In genomic region chr6:52159979-52160378, GRCm38 (mm10) we compare ENCODE assay signal across 8 mouse cellular contexts. TPM values are rescaled to one million over a fixed set of nuclear protein-coding genes. Genes with fewer than 3 reads are reported as not detected.
DNase-seq lines count a peak whose midpoint lies in the region; ATAC-seq and TF ChIP-seq lines count a peak whose summit lies in the region.

No protein-coding gene starts in this region.

- H3K36me3 ChIP-seq in lung, embryonic 14.5 days (ENCODE audit: insufficient read depth) = no peaks in the 10 kb centered on the region; the same call in 1 of the 2 replicates
- no peaks in the 10 kb centered on the region for H3K36me3 ChIP-seq in hindbrain, embryonic 11.5 days (ENCODE audit: control insufficient read depth, insufficient read depth, low read length)
- H3K36me3 ChIP-seq in limb, embryonic 14.5 days (ENCODE audit: control insufficient read depth, insufficient read depth, low read length) = no peaks in the 10 kb centered on the region
- no peaks in the 10 kb centered on the region for H3K36me3 ChIP-seq in stomach, embryonic 15.5 days
- H3K36me3 ChIP-seq in forebrain, embryonic 12.5 days (replicated peaks) = no peaks in the 10 kb centered on the region

- peaks cover 27% of the 10 kb centered on the region for H3K27me3 ChIP-seq in lung, embryonic 14.5 days (ENCODE audit: insufficient read depth, low read length)
- peaks cover 45% of the 10 kb centered on the region for H3K27me3 ChIP-seq in hindbrain, embryonic 11.5 days (ENCODE audit: control insufficient read depth, insufficient read depth, low read length)
- H3K27me3 ChIP-seq in limb, embryonic 14.5 days (ENCODE audit: control insufficient read depth, insufficient read depth, low read length) = peaks cover 87% of the 10 kb centered on the region
- peaks cover 18% of the 10 kb centered on the region; the same call in 1 of the 2 replicates for H3K27me3 ChIP-seq in stomach, embryonic 15.5 days (replicated peaks)
- H3K27me3 ChIP-seq in forebrain, embryonic 12.5 days = peaks cover 97% of the 10 kb centered on the region

- peak; percentile 82 for DNase-seq in lung, embryonic 14.5 days
- no peak for DNase-seq in lung, postnatal 36 days
- DNase-seq in hindbrain, embryonic 11.5 days (ENCODE audit: low spot score) = peak; percentile 49
- no peak for DNase-seq in limb, embryonic 14.5 days (ENCODE audit: low spot score)
- DNase-seq in ovary, adult 18-20 months (ENCODE audit: low spot score) = no peak
- no peak for DNase-seq in right cerebral cortex, postnatal 4 days

- peak overlapping the region; percentile 97 for H3K27ac ChIP-seq in lung, embryonic 14.5 days (ENCODE audit: low read depth)
- H3K27ac ChIP-seq in hindbrain, embryonic 11.5 days (ENCODE audit: low read depth, low read length) = peak overlapping the region; percentile 94
- H3K27ac ChIP-seq in limb, embryonic 14.5 days (replicated peaks; ENCODE audit: low read depth, low read length) = no peak overlapping the region
- peak overlapping the region; percentile 96 for H3K27ac ChIP-seq in stomach, embryonic 15.5 days
- no peak overlapping the region for H3K27ac ChIP-seq in forebrain, embryonic 12.5 days

- WGBS in lung, embryonic 14.5 days = under 1% methylated on average over 9 of the region's 9 CpGs
- 0% methylated on average over 6 of the region's 9 CpGs for WGBS in hindbrain, embryonic 11.5 days
- WGBS in limb, embryonic 14.5 days = 12% methylated on average over 6 of the region's 9 CpGs
- 5% methylated on average over 9 of the region's 9 CpGs for WGBS in stomach, embryonic 15.5 days
- 1% methylated on average over 9 of the region's 9 CpGs for WGBS in forebrain, embryonic 12.5 days

- no peak for TF ChIP-seq POLR2A in limb, embryonic 14.5 days (IDR thresholded peaks at IDR 0.05; ENCODE audit: borderline replicate concordance, extremely low read depth, insufficient read depth, insufficient read length)

- no peaks in the 10 kb centered on the region for H3K4me1 ChIP-seq in lung, embryonic 14.5 days (ENCODE audit: insufficient read depth)
- no peaks in the 10 kb centered on the region for H3K4me1 ChIP-seq in hindbrain, embryonic 11.5 days (replicated peaks; ENCODE audit: control insufficient read depth, insufficient read depth, low read length)
- peaks cover 33% of the 10 kb centered on the region for H3K4me1 ChIP-seq in limb, embryonic 14.5 days (ENCODE audit: control insufficient read depth, insufficient read depth, low read length)
- peaks cover 23% of the 10 kb centered on the region for H3K4me1 ChIP-seq in stomach, embryonic 15.5 days
- peaks cover 16% of the 10 kb centered on the region for H3K4me1 ChIP-seq in forebrain, embryonic 12.5 days

- TF ChIP-seq CTCF in lung, embryonic 14.5 days (IDR thresholded peaks at IDR 0.05; ENCODE audit: low read depth) = no peak

- H3K9me3 ChIP-seq in lung, embryonic 14.5 days (ENCODE audit: low read depth, low read length) = no peaks in the 10 kb centered on the region
- H3K9me3 ChIP-seq in hindbrain, embryonic 11.5 days (ENCODE audit: control insufficient read depth, low read length) = no peaks in the 10 kb centered on the region
- no peaks in the 10 kb centered on the region for H3K9me3 ChIP-seq in limb, embryonic 14.5 days (ENCODE audit: control insufficient read depth, low read length)
- H3K9me3 ChIP-seq in stomach, embryonic 15.5 days = no peaks in the 10 kb centered on the region
- H3K9me3 ChIP-seq in forebrain, embryonic 12.5 days = no peaks in the 10 kb centered on the region

- peak overlapping the region; percentile 71 for H3K4me3 ChIP-seq in lung, embryonic 14.5 days (ENCODE audit: low read depth, low read length)
- peak overlapping the region; percentile 76 for H3K4me3 ChIP-seq in hindbrain, embryonic 11.5 days (ENCODE audit: low read depth, low read length)
- no peak overlapping the region for H3K4me3 ChIP-seq in limb, embryonic 14.5 days (replicated peaks; ENCODE audit: low read length)
- H3K4me3 ChIP-seq in stomach, embryonic 15.5 days (replicated peaks) = peak overlapping the region; percentile 67
- no peak overlapping the region for H3K4me3 ChIP-seq in forebrain, embryonic 12.5 days (replicated peaks)

- H3K4me2 ChIP-seq in lung, embryonic 14.5 days = peak overlapping the region; percentile 79
- peak overlapping the region; percentile 95 for H3K4me2 ChIP-seq in hindbrain, embryonic 11.5 days (replicated peaks; ENCODE audit: low read depth, low read length)
- H3K4me2 ChIP-seq in limb, embryonic 14.5 days (replicated peaks; ENCODE audit: low read depth, low read length, severe bottlenecking) = peak overlapping the region; percentile 35
- H3K4me2 ChIP-seq in stomach, embryonic 15.5 days = peak overlapping the region; percentile 88
- no peak overlapping the region for H3K4me2 ChIP-seq in forebrain, embryonic 12.5 days

- ATAC-seq in lung, embryonic 14.5 days (ENCODE audit: insufficient read depth) = no peak
- ATAC-seq in hindbrain, embryonic 11.5 days (ENCODE audit: low FRiP score) = no peak
- no peak for ATAC-seq in limb, embryonic 14.5 days (ENCODE audit: low FRiP score, low read depth)
- no peak for ATAC-seq in stomach, embryonic 15.5 days (ENCODE audit: insufficient read depth, low FRiP score, low read depth)
- no peak for ATAC-seq in forebrain, embryonic 12.5 days (ENCODE audit: low FRiP score)

- H3K9ac ChIP-seq in lung, embryonic 14.5 days = peak overlapping the region; percentile 91
- H3K9ac ChIP-seq in hindbrain, embryonic 11.5 days (ENCODE audit: low read depth, low read length) = peak overlapping the region; percentile 84
- H3K9ac ChIP-seq in limb, embryonic 14.5 days (ENCODE audit: low read depth, low read length, severe bottlenecking) = no peak overlapping the region
- no peak overlapping the region for H3K9ac ChIP-seq in stomach, embryonic 15.5 days
- H3K9ac ChIP-seq in forebrain, embryonic 12.5 days = no peak overlapping the region

RNA-seq across cellular contexts. Expression of gene Hoxa1, which starts 1.9 kb away (rescaled TPM):
- polyA plus RNA-seq in lung, embryonic 14.5 days (2014; fragmentation: Nextera tagmentation; extraction: Ambion mirVana) = 1.8 and 1.9 TPM in 2 replicates
- polyA plus RNA-seq in hindbrain, embryonic 11.5 days (2014; fragmentation: Nextera tagmentation; extraction: Ambion mirVana) = 4.0 and 4.1 TPM in 2 replicates
- 1.4 and 1.6 TPM in 2 replicates for polyA plus RNA-seq in limb, embryonic 14.5 days (2012; rRNA removed)
- polyA plus RNA-seq in limb, embryonic 14.5 days (2014; fragmentation: Nextera tagmentation; extraction: Ambion mirVana) = 1.4 and 1.7 TPM in 2 replicates
- 1.3 and 2.2 TPM in 2 replicates for polyA plus RNA-seq in stomach, embryonic 15.5 days (2015; fragmentation: Nextera tagmentation; extraction: Ambion mirVana)
- 0.19 and 0.31 TPM in 2 replicates for polyA plus RNA-seq in forebrain, embryonic 12.5 days (2016; fragmentation: Nextera tagmentation; extraction: Ambion mirVana)

RNA-seq across cellular contexts. Expression of gene Hoxa2, which starts 4.7 kb away (rescaled TPM):
- polyA plus RNA-seq in lung, embryonic 14.5 days (2014; fragmentation: Nextera tagmentation; extraction: Ambion mirVana) = 14.4 and 15.2 TPM in 2 replicates
- polyA plus RNA-seq in hindbrain, embryonic 11.5 days (2014; fragmentation: Nextera tagmentation; extraction: Ambion mirVana) = 63.7 and 68.1 TPM in 2 replicates
- 3.1 and 3.6 TPM in 2 replicates for polyA plus RNA-seq in limb, embryonic 14.5 days (2012; rRNA removed)
- polyA plus RNA-seq in limb, embryonic 14.5 days (2014; fragmentation: Nextera tagmentation; extraction: Ambion mirVana) = 0.80 and 1.0 TPM in 2 replicates
- polyA plus RNA-seq in stomach, embryonic 15.5 days (2015; fragmentation: Nextera tagmentation; extraction: Ambion mirVana) = 8.8 and 12.2 TPM in 2 replicates
- polyA plus RNA-seq in forebrain, embryonic 12.5 days (2016; fragmentation: Nextera tagmentation; extraction: Ambion mirVana) = not detected in 2 replicates

RNA-seq across cellular contexts. Expression of gene 5730596B20Rik, which starts 17.3 kb away (rescaled TPM):
- 2.3 and 2.6 TPM in 2 replicates for polyA plus RNA-seq in lung, embryonic 14.5 days (2014; fragmentation: Nextera tagmentation; extraction: Ambion mirVana)
- 4.9 and 5.4 TPM in 2 replicates for polyA plus RNA-seq in hindbrain, embryonic 11.5 days (2014; fragmentation: Nextera tagmentation; extraction: Ambion mirVana)
- 0.27 and 0.44 TPM in 2 replicates for polyA plus RNA-seq in limb, embryonic 14.5 days (2012; rRNA removed)
- 0.29 and 0.70 TPM in 2 replicates for polyA plus RNA-seq in limb, embryonic 14.5 days (2014; fragmentation: Nextera tagmentation; extraction: Ambion mirVana)
- 2.6 and 3.1 TPM in 2 replicates for polyA plus RNA-seq in stomach, embryonic 15.5 days (2015; fragmentation: Nextera tagmentation; extraction: Ambion mirVana)
- polyA plus RNA-seq in forebrain, embryonic 12.5 days (2016; fragmentation: Nextera tagmentation; extraction: Ambion mirVana) = not detected in 2 replicates

RNA-seq across cellular contexts. Expression of gene Hoxa4, which starts 31.6 kb away (rescaled TPM):
- polyA plus RNA-seq in lung, embryonic 14.5 days (2014; fragmentation: Nextera tagmentation; extraction: Ambion mirVana) = 7.0 and 7.7 TPM in 2 replicates
- polyA plus RNA-seq in hindbrain, embryonic 11.5 days (2014; fragmentation: Nextera tagmentation; extraction: Ambion mirVana) = 11.9 and 12.8 TPM in 2 replicates
- 2.2 and 2.8 TPM in 2 replicates for polyA plus RNA-seq in limb, embryonic 14.5 days (2012; rRNA removed)
- 0.57 and 1.0 TPM in 2 replicates for polyA plus RNA-seq in limb, embryonic 14.5 days (2014; fragmentation: Nextera tagmentation; extraction: Ambion mirVana)
- 4.4 and 5.3 TPM in 2 replicates for polyA plus RNA-seq in stomach, embryonic 15.5 days (2015; fragmentation: Nextera tagmentation; extraction: Ambion mirVana)
- polyA plus RNA-seq in forebrain, embryonic 12.5 days (2016; fragmentation: Nextera tagmentation; extraction: Ambion mirVana) = not detected in 2 replicates

RNA-seq across cellular contexts. Expression of gene Hoxa5, which starts 44.4 kb away (rescaled TPM):
- polyA plus RNA-seq in lung, embryonic 14.5 days (2014; fragmentation: Nextera tagmentation; extraction: Ambion mirVana) = 58.3 and 58.5 TPM in 2 replicates
- 23.8 and 39.3 TPM in 2 replicates for polyA plus RNA-seq in hindbrain, embryonic 11.5 days (2014; fragmentation: Nextera tagmentation; extraction: Ambion mirVana)
- 11.0 and 12.3 TPM in 2 replicates for polyA plus RNA-seq in limb, embryonic 14.5 days (2012; rRNA removed)
- polyA plus RNA-seq in limb, embryonic 14.5 days (2014; fragmentation: Nextera tagmentation; extraction: Ambion mirVana) = 3.4 and 3.8 TPM in 2 replicates
- 19.8 and 20.2 TPM in 2 replicates for polyA plus RNA-seq in stomach, embryonic 15.5 days (2015; fragmentation: Nextera tagmentation; extraction: Ambion mirVana)
- not detected in 2 replicates for polyA plus RNA-seq in forebrain, embryonic 12.5 days (2016; fragmentation: Nextera tagmentation; extraction: Ambion mirVana)

Comparison
In these comparisons a context has a peak if more than half of its experiments do, and no peak if none do; other contexts are left out.
1. DNase-seq: peak in lung, embryonic 14.5 days (single experiment) and hindbrain, embryonic 11.5 days (single experiment); none in lung, postnatal 36 days (single experiment), limb, embryonic 14.5 days (single experiment), ovary, adult 18-20 months (single experiment) and right cerebral cortex, postnatal 4 days (single experiment).
2. H3K27ac ChIP-seq: peak in lung, embryonic 14.5 days (single experiment), hindbrain, embryonic 11.5 days (single experiment) and stomach, embryonic 15.5 days (single experiment); none in limb, embryonic 14.5 days (single experiment) and forebrain, embryonic 12.5 days (single experiment).
3. H3K4me3 ChIP-seq: peak in lung, embryonic 14.5 days (single experiment), hindbrain, embryonic 11.5 days (single experiment) and stomach, embryonic 15.5 days (single experiment); none in limb, embryonic 14.5 days (single experiment) and forebrain, embryonic 12.5 days (single experiment).
4. H3K9ac ChIP-seq: peak in lung, embryonic 14.5 days (single experiment) and hindbrain, embryonic 11.5 days (single experiment); none in limb, embryonic 14.5 days (single experiment), stomach, embryonic 15.5 days (single experiment) and forebrain, embryonic 12.5 days (single experiment).